Mouse (Mus musculus) activated CD4-positive, CD25-positive, alpha-beta regulatory T cell, adult 9 weeks (primary cell): ENCODE data around the gene Psg28. TPM values are rescaled to one million over a fixed set of nuclear protein-coding genes. Genes with fewer than 3 reads are reported as not detected.

Experiments used
- polyA plus RNA-seq: library from polyadenylated mRNA; unstranded; fragments of 100-300 nt; shearing (Covaris generic); gene quantifications from one replicate; pipeline ENCODE4 v1.2.1, GENCODE M21; 2017

The Psg28 gene
- not detected for polyA plus RNA-seq

DNA sequence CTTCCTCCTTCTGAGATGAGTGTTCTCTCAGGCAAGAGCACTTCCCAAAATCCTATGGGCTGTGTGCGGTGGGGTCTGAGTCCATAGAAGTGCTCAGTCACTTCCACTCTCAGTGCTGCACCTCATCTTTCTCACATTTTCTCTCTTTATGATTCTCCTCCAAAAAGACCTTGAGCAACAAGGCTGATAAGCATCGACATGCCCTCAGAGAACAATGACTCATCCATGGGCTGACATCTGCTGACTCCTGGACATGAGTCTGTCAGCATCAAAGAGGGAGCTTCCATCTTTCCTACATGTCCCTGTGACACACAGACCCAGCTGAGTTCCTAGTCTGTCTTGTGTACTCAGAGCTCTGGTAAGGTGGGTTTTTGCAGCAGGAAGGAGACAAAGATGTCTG is at the start of gene Psg28:
TSS of gene Psg28 (minus strand) at position 101 of the 400 bp plus-strand sequence.

Other genes with a start within 250 kb of the Psg28 start
- gene Mill1, start 186.7 kb downstream of the Psg28 start, polyA plus RNA-seq: not detected
- not detected for gene Psg18, start 77.0 kb downstream of the Psg28 start, polyA plus RNA-seq
- gene Psg26, start 52.1 kb upstream of the Psg28 start, polyA plus RNA-seq: not detected
- not detected for gene Psg25, start 100.2 kb upstream of the Psg28 start, polyA plus RNA-seq
- gene Psg27, start 135.3 kb upstream of the Psg28 start, polyA plus RNA-seq: not detected
- not detected for gene Psg23, start 184.5 kb upstream of the Psg28 start, polyA plus RNA-seq
- gene Psg21, start 224.7 kb upstream of the Psg28 start, polyA plus RNA-seq: not detected